Mouse (Mus musculus) spleen, adult 2 months (tissue): ENCODE measurements around the gene Cpvl.

ENCODE experiments used
- CTCF ChIP-seq: fragments of 200-500 bp; IDR thresholded peaks from 2 replicates; pipeline ENCODE4 v1.5.1; 2011; ENCODE audit warnings: mild to moderate bottlenecking, inconsistent platforms; ENCODE audit not compliant: insufficient read depth, insufficient read length, insufficient replicate concordance; ENCODE audit errors: extremely low read depth
- POLR2A ChIP-seq: fragments of 200-500 bp; IDR thresholded peaks from 2 replicates; pipeline ENCODE4 v1.6.1; 2011; ENCODE audit warnings: low read depth, low read length, inconsistent platforms

GRCm38 (mm10) chr6:53884931-53885330 is 93.5 kb downstream of the Cpvl start:
- no peak for TF ChIP-seq CTCF
- no peak for TF ChIP-seq POLR2A
